Mouse (Mus musculus) C2C12 (cell line): ENCODE data around the gene Pkn1. TPM values are rescaled to one million over a fixed set of nuclear protein-coding genes. Genes with fewer than 3 reads are reported as not detected.

Source experiments
- H3K27me3 ChIP-seq: one replicate; pipeline ENCODE4 v1.6.1; 2011; ENCODE audit not compliant: control insufficient read depth, insufficient read depth, insufficient read length
- H3K36me3 ChIP-seq: one replicate; pipeline ENCODE4 v1.6.1; 2011; ENCODE audit not compliant: control insufficient read depth, insufficient read depth
- H3K4me3 ChIP-seq: one replicate; pipeline ENCODE4 v1.5.1; 2011; ENCODE audit warnings: mild to moderate bottlenecking, control low read depth; ENCODE audit not compliant: poor library complexity, insufficient read depth, severe bottlenecking
- H3K79me2 ChIP-seq: one replicate; pipeline ENCODE4 v1.6.1; 2011; ENCODE audit not compliant: control insufficient read depth, insufficient read depth
- H3K79me3 ChIP-seq: one replicate; pipeline ENCODE4 v1.6.1; 2011; ENCODE audit warnings: low read depth, control low read depth
- H3ac ChIP-seq: one replicate; pipeline ENCODE3; 2011; ENCODE audit warnings: low read depth; ENCODE audit not compliant: control insufficient read depth, insufficient read length
- CEBPB ChIP-seq: IDR thresholded peaks from one replicate; pipeline ENCODE4 v1.6.1; 2011; ENCODE audit warnings: low read depth, mild to moderate bottlenecking, control low read depth, moderate library complexity
- CTCF ChIP-seq: IDR thresholded peaks from one replicate; pipeline ENCODE4 v1.5.1; 2011; ENCODE audit not compliant: control insufficient read depth, insufficient read depth, insufficient read length
- FOSL1 ChIP-seq: IDR thresholded peaks from one replicate; pipeline ENCODE4 v1.8.0; 2011; ENCODE audit warnings: mild to moderate bottlenecking, low read length; ENCODE audit not compliant: poor library complexity, insufficient read depth, severe bottlenecking
- MAX ChIP-seq: IDR thresholded peaks from one replicate; pipeline ENCODE4 v1.6.1; 2011; ENCODE audit warnings: mild to moderate bottlenecking, control low read depth
- MYOD1 ChIP-seq: IDR thresholded peaks from one replicate; pipeline ENCODE4 v1.6.1; 2011; ENCODE audit warnings: low read depth; ENCODE audit not compliant: control insufficient read depth, insufficient read length
- MYOG ChIP-seq: IDR thresholded peaks from one replicate; pipeline ENCODE4 v1.6.1; 2011; ENCODE audit not compliant: control insufficient read depth, insufficient read length; ENCODE audit errors: extremely low read depth
- USF1 ChIP-seq: IDR thresholded peaks from one replicate; pipeline ENCODE4 v1.6.1; 2011; ENCODE audit warnings: low read depth, mild to moderate bottlenecking, control low read depth, moderate library complexity
- polyA plus RNA-seq: library from polyadenylated mRNA; unstranded; fragments of >200 nt; fragmentation: generic; extraction: Trizol; gene quantifications from one replicate; pipeline ENCODE4 v1.2.1, GENCODE M21; 2012; ENCODE audit warnings: missing spikeins

Gene Pkn1
- polyA plus RNA-seq, 1 experiment = 26.6 TPM

- no peak for TF ChIP-seq MAX
- TF ChIP-seq MYOD1 = no peak
- TF ChIP-seq FOSL1 = no peak
- no peak for TF ChIP-seq MYOG
- Histone ChIP-seq H3K36me3 (no peaks in the 10 kb centered on the region), H3K27me3 (no peaks in the 10 kb centered on the region), H3K79me2 (no peaks in the 10 kb centered on the region), H3ac (no peak overlapping the region), H3K4me3 (no peak overlapping the region), H3K79me3 (no peaks in the 10 kb centered on the region)
Observed at GRCm38 (mm10) chr8:83639649-83640048, 59.3 kb downstream of the Pkn1 start.

DNA sequence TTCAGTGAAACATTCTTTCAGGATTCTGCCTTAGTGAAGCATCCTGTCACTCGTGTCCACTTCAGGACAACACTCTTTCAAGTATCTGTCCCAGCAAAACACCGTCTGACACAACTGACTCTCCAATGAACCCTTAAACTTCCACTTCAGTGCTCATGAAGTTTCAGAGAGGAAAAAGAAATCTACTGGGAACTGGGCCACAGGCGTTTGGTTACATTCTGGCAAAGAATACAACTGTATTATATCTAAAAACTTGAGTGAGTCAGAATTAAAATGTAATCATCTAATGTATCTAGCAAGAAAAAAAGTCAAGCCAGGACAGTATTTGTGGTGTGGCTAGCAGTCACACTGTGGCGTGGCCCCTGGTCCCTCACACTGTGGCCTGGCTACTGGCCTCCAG, 60.1 kb downstream of the Pkn1 start:
- Histone ChIP-seq H3K4me3 (no peak overlapping the region), H3K36me3 (no peaks in the 10 kb centered on the region), H3K79me3 (no peaks in the 10 kb centered on the region), H3K79me2 (no peaks in the 10 kb centered on the region), H3ac (no peak overlapping the region), H3K27me3 (no peaks in the 10 kb centered on the region)
- no peak for TF ChIP-seq USF1
- no peak for TF ChIP-seq CEBPB
- TF ChIP-seq MAX = no peak
- TF ChIP-seq FOSL1 = no peak
- TF ChIP-seq CTCF = no peak
- no peak for TF ChIP-seq MYOG
- TF ChIP-seq MYOD1 = no peak

DNA sequence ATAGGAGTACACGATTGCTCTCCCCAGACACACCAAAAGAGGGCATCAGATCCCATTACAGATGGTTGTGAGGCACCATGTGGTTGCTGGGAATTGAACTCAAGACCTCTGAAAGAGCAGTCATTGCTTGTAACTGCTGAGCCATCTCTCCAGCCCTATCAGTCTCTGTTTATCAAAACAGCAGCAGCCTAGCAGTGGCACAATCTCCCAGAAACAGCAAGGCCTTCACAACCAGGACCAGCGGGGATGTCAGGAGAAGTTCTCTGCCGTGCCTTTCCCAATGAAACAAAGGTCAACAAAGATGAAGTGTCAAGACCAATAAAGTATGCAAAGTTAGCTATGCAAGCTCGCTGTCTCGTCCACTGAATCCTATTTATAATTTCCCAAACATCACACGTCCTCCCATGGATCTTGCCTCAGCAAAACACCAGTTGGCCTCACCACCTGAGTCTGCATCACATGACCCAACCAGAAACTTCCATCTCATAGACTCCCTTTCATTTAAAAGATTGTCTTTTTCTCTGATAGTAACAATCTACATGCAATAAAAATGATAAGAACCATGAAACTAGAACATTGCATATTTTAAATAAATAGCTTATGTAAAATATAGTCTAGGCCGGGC, 66.8 kb downstream of the Pkn1 start:
- TF ChIP-seq MYOD1 (no peak), CTCF (no peak), USF1 (no peak), CEBPB (no peak), MAX (no peak), MYOG (no peak)
- Histone ChIP-seq H3K4me3 (no peak overlapping the region), H3K79me2 (no peaks in the 10 kb centered on the region), H3ac (no peak overlapping the region), H3K79me3 (no peaks in the 10 kb centered on the region), H3K27me3 (no peaks in the 10 kb centered on the region), H3K36me3 (no peaks in the 10 kb centered on the region)

DNA sequence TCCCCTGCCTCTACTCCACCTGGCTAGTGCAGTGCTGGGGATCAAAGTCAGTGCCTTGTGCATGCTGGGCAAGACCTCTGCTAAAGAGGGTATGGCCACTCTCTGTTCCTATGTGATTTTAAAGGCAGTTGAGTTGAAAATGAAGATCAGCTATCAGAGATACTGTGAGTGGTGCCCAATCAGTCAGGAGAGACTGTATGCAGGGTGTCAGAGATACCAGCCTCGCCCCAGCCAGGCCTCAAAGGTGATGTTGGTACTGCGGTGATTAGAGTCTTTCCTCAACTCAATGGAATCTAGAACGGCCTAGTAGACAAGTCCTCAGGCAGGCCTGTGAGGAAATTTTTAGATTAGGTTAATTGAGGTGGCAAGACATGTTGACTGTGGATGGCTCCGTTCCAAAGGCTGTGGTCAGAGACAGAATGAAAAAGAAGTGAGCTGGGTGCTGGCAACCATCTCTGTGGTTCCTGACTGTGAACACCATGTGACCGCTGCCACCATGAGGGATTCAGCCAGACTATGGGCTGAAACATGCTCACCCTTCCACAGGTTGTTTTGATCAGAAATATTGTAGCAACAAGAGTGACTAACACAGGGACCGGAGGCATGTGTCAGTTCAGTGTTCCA, 73.2 kb downstream of the Pkn1 start:
- TF ChIP-seq MYOD1 (no peak), FOSL1 (no peak), CEBPB (no peak), CTCF (no peak), USF1 (no peak), MAX (no peak), MYOG (no peak)
- Histone ChIP-seq H3K27me3 (no peaks in the 10 kb centered on the region), H3K4me3 (no peak overlapping the region), H3K36me3 (no peaks in the 10 kb centered on the region), H3K79me2 (no peaks in the 10 kb centered on the region), H3K79me3 (no peaks in the 10 kb centered on the region), H3ac (no peak overlapping the region)

DNA sequence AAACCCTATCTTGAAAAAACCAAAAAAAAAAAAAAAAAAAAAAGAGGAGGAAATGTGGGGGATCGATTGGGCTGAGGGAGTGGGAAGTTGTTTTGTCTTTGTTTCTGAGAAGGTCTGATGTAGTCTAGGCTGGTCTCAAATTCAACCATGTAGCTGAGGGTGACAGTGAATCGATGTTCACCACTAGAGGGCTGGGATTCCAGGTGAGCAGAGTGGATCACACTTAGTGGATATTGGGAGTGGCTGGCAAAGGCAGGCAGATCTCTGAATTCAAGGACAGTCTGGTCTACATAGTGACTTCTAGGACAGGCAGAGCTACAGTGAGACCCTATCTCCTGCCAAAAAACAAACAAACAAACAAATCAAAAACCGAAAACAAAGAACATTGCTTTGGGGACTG, 74.2 kb downstream of the Pkn1 start:
- Histone ChIP-seq H3K27me3 (no peaks in the 10 kb centered on the region), H3ac (no peak overlapping the region), H3K4me3 (no peak overlapping the region), H3K36me3 (no peaks in the 10 kb centered on the region), H3K79me3 (no peaks in the 10 kb centered on the region), H3K79me2 (no peaks in the 10 kb centered on the region)
- TF ChIP-seq CEBPB (no peak), USF1 (no peak), MYOG (no peak), MAX (no peak), FOSL1 (no peak)

DNA sequence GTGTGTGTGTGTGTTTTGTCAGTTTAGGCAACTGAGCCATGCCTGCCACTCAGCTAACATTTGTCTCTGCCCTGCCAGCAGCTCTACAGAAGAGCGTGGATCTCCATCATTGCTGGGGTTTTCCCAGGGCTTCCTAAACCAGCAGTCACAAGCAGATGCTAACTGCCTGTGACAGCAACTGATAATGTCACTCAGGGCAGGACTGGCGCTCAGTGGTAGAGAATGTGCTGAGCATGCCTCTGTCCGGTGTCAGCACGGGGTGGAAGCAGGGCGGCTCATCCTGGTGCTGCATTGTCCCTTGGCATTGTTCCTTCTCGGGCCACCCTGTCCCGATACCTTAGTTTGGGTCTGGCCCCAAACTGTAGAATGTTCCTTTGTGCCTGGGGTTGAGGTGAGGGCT, 75.4 kb downstream of the Pkn1 start:
- Histone ChIP-seq H3K79me2 (no peaks in the 10 kb centered on the region), H3K4me3 (no peak overlapping the region), H3K27me3 (no peaks in the 10 kb centered on the region), H3K79me3 (no peaks in the 10 kb centered on the region), H3ac (no peak overlapping the region), H3K36me3 (no peaks in the 10 kb centered on the region)
- no peak for TF ChIP-seq FOSL1
- TF ChIP-seq MYOG = no peak
- TF ChIP-seq CEBPB = no peak
- TF ChIP-seq MYOD1 = no peak
- no peak for TF ChIP-seq USF1
- TF ChIP-seq MAX = no peak
- TF ChIP-seq CTCF = no peak
